Mouse (Mus musculus): ENCODE results near the gene Gm42957.

DNA sequence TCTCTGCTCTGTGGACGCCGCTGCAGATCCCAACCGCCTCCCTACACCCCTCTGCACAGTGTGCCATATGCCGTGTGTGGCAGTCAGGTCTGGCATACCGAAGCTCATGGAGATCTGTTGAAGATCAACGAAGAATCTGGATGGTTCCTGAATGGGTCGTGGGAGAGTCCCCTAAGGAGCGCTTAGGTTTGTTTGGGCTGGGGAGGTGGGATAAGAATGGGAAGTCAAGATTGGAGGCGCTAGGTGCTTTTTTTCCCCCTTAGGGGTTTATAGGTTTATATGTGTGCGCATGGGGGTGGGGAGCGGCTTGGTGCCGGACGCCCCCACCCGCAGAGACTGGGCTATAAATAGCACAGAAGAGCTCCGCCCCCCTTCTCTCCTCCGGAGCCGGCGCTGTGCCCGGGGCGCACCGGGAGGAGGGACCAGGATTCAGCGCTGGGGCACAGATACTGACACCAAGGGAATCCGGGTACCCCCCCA lies 39.0 kb upstream of the Gm42957 start, which contains the start of gene Ankrd34a:
- TF ChIP-seq CTCF (IDR thresholded peaks at IDR 0.05) (no peak), EP300 (IDR thresholded peaks at IDR 0.05) (no peak)
